Mouse (Mus musculus): Measurements from ENCODE around the gene Itsn1.

DNA sequence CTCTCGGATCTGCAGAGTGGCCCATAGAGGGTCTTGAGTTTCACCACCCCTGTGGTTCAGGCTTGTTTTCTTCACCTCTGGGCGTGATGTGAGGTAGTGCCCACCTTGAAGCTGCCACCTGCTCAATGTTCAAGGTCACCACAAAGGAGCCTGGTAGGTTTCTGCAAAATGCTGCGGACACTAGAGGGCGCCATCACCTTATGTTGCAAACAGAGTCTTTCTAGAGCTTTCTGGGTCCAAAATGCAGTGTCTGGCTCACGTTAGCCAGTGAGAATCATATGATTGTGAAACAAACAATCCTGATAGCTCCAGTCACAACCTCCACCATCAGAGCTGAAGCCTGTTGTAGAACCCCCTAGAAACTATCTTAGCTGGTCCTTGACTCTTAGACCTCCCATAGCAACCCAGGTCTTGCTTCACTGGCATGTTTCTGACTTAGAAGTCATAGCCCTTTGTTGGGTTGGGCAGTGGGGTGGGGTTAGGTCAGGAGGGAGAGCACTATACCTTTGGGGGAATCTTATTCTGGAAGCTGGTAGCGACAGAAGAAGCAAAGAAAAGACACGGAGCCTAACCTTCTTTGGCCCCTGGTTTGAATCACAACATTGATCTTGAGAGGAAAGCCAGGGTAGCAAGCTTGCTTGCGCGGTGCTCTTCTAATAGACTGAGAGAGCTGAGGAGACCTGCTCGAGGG lies 207.4 kb downstream of the Itsn1 start:
- peak; percentile 76 for TF ChIP-seq CTCF (IDR thresholded peaks at IDR 0.05; ENCODE audit: insufficient read depth, low read length)
- no peak for TF ChIP-seq POLR2A (IDR thresholded peaks at IDR 0.05; ENCODE audit: borderline replicate concordance, extremely low read depth, low read depth, low read length)
